Mouse (Mus musculus): ENCODE data around the gene Elmo1.

- TF ChIP-seq GATA1 (IDR thresholded peaks at IDR 0.05; ENCODE audit: borderline replicate concordance, low read length) (no peak), CTCF (IDR thresholded peaks at IDR 0.05; ENCODE audit: low read depth, low read length) (no peak)
These were observed 281.1 kb downstream of the Elmo1 start for GRCm38 (mm10) chr13:20371501-20371900.
